ENCODE assay signal across 8 mouse cellular contexts in the genomic region with DNA sequence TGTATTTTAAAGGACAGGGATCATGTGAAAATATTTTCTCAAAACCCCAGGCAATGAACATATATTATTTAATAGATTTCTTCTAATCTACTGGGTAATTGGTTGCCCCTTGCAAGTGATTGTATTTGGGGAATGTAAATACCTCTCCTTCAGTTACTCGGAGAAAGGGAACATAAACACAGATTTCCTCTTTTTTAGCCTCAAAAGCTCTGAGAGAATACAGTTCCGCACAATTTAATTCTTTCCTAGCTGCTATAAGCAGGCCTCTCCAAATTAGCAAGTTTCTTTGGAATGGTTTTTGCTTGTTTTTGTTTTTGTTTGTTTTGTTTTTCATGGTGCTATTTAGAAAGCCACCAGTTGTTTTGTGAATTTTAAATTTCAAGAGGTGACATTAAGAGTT. TPM values are rescaled to one million over a fixed set of nuclear protein-coding genes. Genes with fewer than 3 reads are reported as not detected.
A peak's percentile ranks its signal among the peaks of the same experiment; 100 is the strongest.
DNase-seq lines count a peak whose midpoint lies in the region; ATAC-seq and TF ChIP-seq lines count a peak whose summit lies in the region.

No protein-coding gene starts in this region.

- peaks cover 3% of the 10 kb centered on the region for H3K27me3 ChIP-seq in kidney, embryonic 16.5 days (ENCODE audit: insufficient read depth, low read length)
- peaks cover 8% of the 10 kb centered on the region for H3K27me3 ChIP-seq in embryonic facial prominence, embryonic 13.5 days
- no peaks in the 10 kb centered on the region for H3K27me3 ChIP-seq in intestine, postnatal 0 days (replicated peaks; ENCODE audit: control insufficient read depth, insufficient read depth, low read length)
- no peaks in the 10 kb centered on the region for H3K27me3 ChIP-seq in neural tube, embryonic 13.5 days

- TF ChIP-seq CTCF in intestine, postnatal 0 days (IDR thresholded peaks at IDR 0.05; ENCODE audit: low read depth) = no peak

- peak overlapping the region; percentile 66 for H3K4me2 ChIP-seq in kidney, embryonic 16.5 days (replicated peaks; ENCODE audit: low read depth, low read length)
- peak overlapping the region; percentile 86 for H3K4me2 ChIP-seq in embryonic facial prominence, embryonic 13.5 days
- H3K4me2 ChIP-seq in intestine, postnatal 0 days (replicated peaks; ENCODE audit: low read depth) = peak overlapping the region; percentile 90
- H3K4me2 ChIP-seq in neural tube, embryonic 13.5 days = peak overlapping the region; percentile 62

- no peak for DNase-seq in kidney, postnatal 36 days
- no peak for DNase-seq in ovary, postnatal 36 days (ENCODE audit: low spot score)
- DNase-seq in urinary bladder, postnatal 25 days (ENCODE audit: low spot score) = no peak
- DNase-seq in thymus, postnatal 10 days (ENCODE audit: low spot score in 2 of 2) = no peak

- H3K9ac ChIP-seq in kidney, embryonic 16.5 days (replicated peaks; ENCODE audit: low read length) = peak overlapping the region; percentile 85
- H3K9ac ChIP-seq in embryonic facial prominence, embryonic 13.5 days = peak overlapping the region; percentile 87
- peak overlapping the region; percentile 83; the same call in 1 of the 2 replicates for H3K9ac ChIP-seq in intestine, postnatal 0 days (ENCODE audit: low read depth, low read length)
- H3K9ac ChIP-seq in neural tube, embryonic 13.5 days = peak overlapping the region; percentile 93

- ATAC-seq in kidney, embryonic 16.5 days (ENCODE audit: low FRiP score, low TSS enrichment) = no peak
- no peak for ATAC-seq in embryonic facial prominence, embryonic 13.5 days (ENCODE audit: insufficient number of reproducible peaks, insufficient read depth, low FRiP score, low TSS enrichment, low read depth)
- ATAC-seq in intestine, postnatal 0 days = no peak
- no peak for ATAC-seq in neural tube, embryonic 13.5 days (ENCODE audit: low read depth)

- WGBS in kidney, embryonic 16.5 days = 52% methylated on average over 2 of the region's 2 CpGs
- 37% methylated on average over 2 of the region's 2 CpGs for WGBS in embryonic facial prominence, embryonic 13.5 days
- WGBS in intestine, postnatal 0 days = 40% methylated on average over 2 of the region's 2 CpGs
- 41% methylated on average over 2 of the region's 2 CpGs for WGBS in neural tube, embryonic 13.5 days

- peak overlapping the region; percentile 84 for H3K4me3 ChIP-seq in kidney, embryonic 16.5 days (ENCODE audit: low read length)
- H3K4me3 ChIP-seq in embryonic facial prominence, embryonic 13.5 days = peak overlapping the region; percentile 84
- peak overlapping the region; percentile 94 for H3K4me3 ChIP-seq in intestine, postnatal 0 days (ENCODE audit: low read depth, low read length)
- H3K4me3 ChIP-seq in neural tube, embryonic 13.5 days = peak overlapping the region; percentile 86

- no peak overlapping the region for H3K27ac ChIP-seq in kidney, embryonic 16.5 days (ENCODE audit: low read length)
- no peak overlapping the region for H3K27ac ChIP-seq in embryonic facial prominence, embryonic 13.5 days
- 0 out of 2 replicates have a peak overlapping the region, but pooled peaks have one; percentile 83 for H3K27ac ChIP-seq in intestine, postnatal 0 days (ENCODE audit: low read depth, low read length)
- peak overlapping the region; percentile 95 for H3K27ac ChIP-seq in neural tube, embryonic 13.5 days (replicated peaks)

- H3K9me3 ChIP-seq in kidney, embryonic 16.5 days (ENCODE audit: low read length) = no peaks in the 10 kb centered on the region
- H3K9me3 ChIP-seq in embryonic facial prominence, embryonic 13.5 days = no peaks in the 10 kb centered on the region
- H3K9me3 ChIP-seq in intestine, postnatal 0 days (ENCODE audit: control insufficient read depth) = no peaks in the 10 kb centered on the region
- no peaks in the 10 kb centered on the region for H3K9me3 ChIP-seq in neural tube, embryonic 13.5 days

- no peaks in the 10 kb centered on the region for H3K36me3 ChIP-seq in kidney, embryonic 16.5 days (ENCODE audit: insufficient read depth, low read length)
- H3K36me3 ChIP-seq in embryonic facial prominence, embryonic 13.5 days = no peaks in the 10 kb centered on the region
- H3K36me3 ChIP-seq in intestine, postnatal 0 days (ENCODE audit: control insufficient read depth, insufficient read depth) = no peaks in the 10 kb centered on the region
- H3K36me3 ChIP-seq in neural tube, embryonic 13.5 days = no peaks in the 10 kb centered on the region

- H3K4me1 ChIP-seq in kidney, embryonic 16.5 days (ENCODE audit: insufficient read depth, low read length) = peaks cover 9% of the 10 kb centered on the region
- peaks cover 16% of the 10 kb centered on the region for H3K4me1 ChIP-seq in embryonic facial prominence, embryonic 13.5 days
- no peaks in the 10 kb centered on the region for H3K4me1 ChIP-seq in intestine, postnatal 0 days (replicated peaks; ENCODE audit: control insufficient read depth, insufficient read depth, low read length)
- peaks cover 34% of the 10 kb centered on the region for H3K4me1 ChIP-seq in neural tube, embryonic 13.5 days (replicated peaks)

RNA-seq across cellular contexts. Expression of gene Plcl2, which starts 1.1 kb away (rescaled TPM):
- 2.7 and 2.9 TPM in 2 replicates for polyA plus RNA-seq in kidney, embryonic 16.5 days (2015; fragmentation: Nextera tagmentation; extraction: Ambion mirVana)
- polyA plus RNA-seq in embryonic facial prominence, embryonic 13.5 days (2015; fragmentation: Nextera tagmentation; extraction: Ambion mirVana) = 3.9 and 4.3 TPM in 2 replicates
- 4.3 and 4.8 TPM in 2 replicates for polyA plus RNA-seq in intestine, postnatal 0 days (2015; fragmentation: Nextera tagmentation; extraction: Ambion mirVana)
- polyA plus RNA-seq in neural tube, embryonic 13.5 days (2015; fragmentation: Nextera tagmentation; extraction: Ambion mirVana) = 7.8 and 8.8 TPM in 2 replicates

Comparison
In these comparisons a context has a peak if more than half of its experiments do, and no peak if none do; other contexts are left out.
1. H3K27ac ChIP-seq: peak in intestine, postnatal 0 days (single experiment) and neural tube, embryonic 13.5 days (single experiment); none in kidney, embryonic 16.5 days (single experiment) and embryonic facial prominence, embryonic 13.5 days (single experiment).
2. Peak in every context shown above with its lines, with median percentiles within 50 percentile points of each other: H3K4me2 ChIP-seq, H3K4me3 ChIP-seq and H3K9ac ChIP-seq.